In the genomic region with DNA sequence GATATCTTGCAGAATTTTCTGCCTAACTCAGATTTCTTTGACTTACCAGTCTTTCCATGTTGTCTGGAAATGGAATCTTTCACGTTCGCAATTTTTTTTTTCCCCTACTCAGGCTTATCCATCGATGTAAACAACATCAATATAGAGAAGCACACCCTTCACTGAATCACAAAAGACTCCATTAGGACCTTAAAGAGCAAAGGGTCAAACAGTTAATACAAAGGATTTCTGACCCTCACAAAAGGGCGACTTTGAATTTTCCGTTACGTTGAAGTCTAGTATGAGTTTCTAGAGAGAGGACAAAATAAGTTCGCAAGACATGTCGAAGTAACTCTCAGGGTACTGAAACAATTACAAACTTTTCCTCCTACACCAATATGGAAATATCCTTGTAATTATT, we compare ENCODE assay signal across 8 mouse cellular contexts. TPM values are rescaled to one million over a fixed set of nuclear protein-coding genes. Genes with fewer than 3 reads are reported as not detected.
DNase-seq lines count a peak whose midpoint lies in the region; ATAC-seq and TF ChIP-seq lines count a peak whose summit lies in the region.

No protein-coding gene starts in this region.

- H3K27me3 ChIP-seq in heart, embryonic 10.5 days (ENCODE audit: insufficient read depth, poor library complexity, severe bottlenecking): no peaks in the 10 kb centered on the region
- peaks cover 16% of the 10 kb centered on the region for H3K27me3 ChIP-seq in E14TG2a.4 (ENCODE audit: insufficient read depth, low read length)
- H3K27me3 ChIP-seq in forebrain, postnatal 0 days (ENCODE audit: insufficient read depth, low read length): no peaks in the 10 kb centered on the region; the same call in 1 of the 2 replicates
- peaks cover 21% of the 10 kb centered on the region for H3K27me3 ChIP-seq in midbrain, embryonic 10.5 days (ENCODE audit: low read depth, poor library complexity, severe bottlenecking)

- no peaks in the 10 kb centered on the region for H3K36me3 ChIP-seq in heart, embryonic 10.5 days
- no peaks in the 10 kb centered on the region for H3K36me3 ChIP-seq in E14TG2a.4 (ENCODE audit: insufficient read depth, low read length)
- H3K36me3 ChIP-seq in forebrain, postnatal 0 days (ENCODE audit: insufficient read depth): no peaks in the 10 kb centered on the region
- no peaks in the 10 kb centered on the region for H3K36me3 ChIP-seq in midbrain, embryonic 10.5 days

- 15% methylated on average over 8 of the region's 8 CpGs for WGBS in heart, embryonic 10.5 days
- 16% methylated on average over 8 of the region's 8 CpGs for WGBS in forebrain, postnatal 0 days
- 2% methylated on average over 8 of the region's 8 CpGs for WGBS in midbrain, embryonic 10.5 days

- no peak for ATAC-seq in forebrain, postnatal 0 days

- H3K4me3 ChIP-seq in heart, embryonic 10.5 days: peak overlapping the region; percentile 75
- H3K4me3 ChIP-seq in E14TG2a.4 (replicated peaks; ENCODE audit: low read length): peak overlapping the region; percentile 83
- H3K4me3 ChIP-seq in forebrain, postnatal 0 days (ENCODE audit: low read depth, low read length): peak overlapping the region; percentile 67
- peak overlapping the region; percentile 73 for H3K4me3 ChIP-seq in midbrain, embryonic 10.5 days

- DNase-seq in heart, embryonic 10.5 days (ENCODE audit: low spot score): no peak
- no peak for DNase-seq in heart, adult 11 months
- DNase-seq in forebrain, postnatal 0 days: peak; percentile 5
- no peak for DNase-seq in midbrain, embryonic 10.5 days (ENCODE audit: low spot score)
- no peak for DNase-seq in cerebellum, postnatal 4 days (ENCODE audit: low spot score in 2 of 2)
- DNase-seq in spleen, adult 12 weeks (ENCODE audit: low spot score): no peak
- DNase-seq in gastrocnemius, postnatal 14 days: no peak

- intact Hi-C loops in gastrocnemius, postnatal 14 days (cut with DNase I; ENCODE audit: low total_unique reads): no loop called here

- peak overlapping the region; percentile 87 for H3K4me2 ChIP-seq in forebrain, postnatal 0 days (ENCODE audit: low read depth)

- peak overlapping the region; percentile 95 for H3K27ac ChIP-seq in heart, embryonic 10.5 days
- H3K27ac ChIP-seq in forebrain, postnatal 0 days (ENCODE audit: low read depth, low read length): no peak overlapping the region
- peak overlapping the region; percentile 86 for H3K27ac ChIP-seq in midbrain, embryonic 10.5 days (replicated peaks)

- no peaks in the 10 kb centered on the region for H3K9me3 ChIP-seq in heart, embryonic 10.5 days
- H3K9me3 ChIP-seq in E14TG2a.4 (ENCODE audit: low read length): no peaks in the 10 kb centered on the region
- H3K9me3 ChIP-seq in forebrain, postnatal 0 days (ENCODE audit: low read length): no peaks in the 10 kb centered on the region
- no peaks in the 10 kb centered on the region for H3K9me3 ChIP-seq in midbrain, embryonic 10.5 days (replicated peaks)

- H3K9ac ChIP-seq in forebrain, postnatal 0 days: 0 out of 2 replicates have a peak overlapping the region, but pooled peaks have one; percentile 68

- no peak for TF ChIP-seq CTCF in E14TG2a.4 (conservative IDR thresholded peaks at IDR 0.05; ENCODE audit: low read length)
- TF ChIP-seq CTCF in forebrain, postnatal 0 days (IDR thresholded peaks at IDR 0.05; ENCODE audit: low read depth): no peak

- peaks cover 26% of the 10 kb centered on the region for H3K4me1 ChIP-seq in heart, embryonic 10.5 days
- peaks cover 57% of the 10 kb centered on the region for H3K4me1 ChIP-seq in E14TG2a.4 (replicated peaks; ENCODE audit: low read depth, low read length)
- H3K4me1 ChIP-seq in forebrain, postnatal 0 days (ENCODE audit: insufficient read depth): 0 out of 2 replicates have a peak, but pooled peaks cover 13% of the 10 kb centered on the region
- H3K4me1 ChIP-seq in midbrain, embryonic 10.5 days: peaks cover 56% of the 10 kb centered on the region

RNA-seq across cellular contexts. Expression of gene Vcan, which starts 0.9 kb away (rescaled TPM):
- 109 and 166 TPM in 2 replicates for polyA plus RNA-seq in heart, embryonic 10.5 days (2016; fragmentation: Nextera tagmentation; extraction: Ambion mirVana)
- 64.9 and 70.9 TPM in 2 replicates for total RNA-seq in forebrain, postnatal 0 days (2014; rRNA removed)
- 18.9 and 25.0 TPM in 2 replicates for polyA plus RNA-seq in forebrain, postnatal 0 days (2015; fragmentation: Nextera tagmentation; extraction: Ambion mirVana)
- polyA plus RNA-seq in midbrain, embryonic 10.5 days (2016; fragmentation: Nextera tagmentation; extraction: Ambion mirVana): 29.3 and 29.7 TPM in 2 replicates
- total RNA-seq in gastrocnemius, postnatal 14 days (2021): 10 to 100 TPM; 19.3 to 27.2 TPM
